Mouse (Mus musculus) thymus, adult 18-20 months (tissue): Measurements from ENCODE around the gene Vmn2r68.

Source experiments
- DNase-seq, 2 experiments: peaks; one replicate each; pipeline ENCODE4 v3.0.0; 2022; ENCODE audit warnings: mixed read lengths in 2 of 2

The Vmn2r68 gene

GRCm38 (mm10) chr7:85237683-85238082, at the start of gene Vmn2r68:
Vmn2r68 (minus strand) TSS chr7:85237783.
- DNase-seq = no peak
